Mouse (Mus musculus) natural killer cell, adult 2 months (primary cell): ENCODE data around the gene Hivep1.

Source experiments
- DNase-seq, 2 experiments: peaks; one replicate each; pipeline ENCODE4 v3.0.0; 2022; ENCODE audit warnings: low spot score in 2 of 2

Gene Hivep1

DNA sequence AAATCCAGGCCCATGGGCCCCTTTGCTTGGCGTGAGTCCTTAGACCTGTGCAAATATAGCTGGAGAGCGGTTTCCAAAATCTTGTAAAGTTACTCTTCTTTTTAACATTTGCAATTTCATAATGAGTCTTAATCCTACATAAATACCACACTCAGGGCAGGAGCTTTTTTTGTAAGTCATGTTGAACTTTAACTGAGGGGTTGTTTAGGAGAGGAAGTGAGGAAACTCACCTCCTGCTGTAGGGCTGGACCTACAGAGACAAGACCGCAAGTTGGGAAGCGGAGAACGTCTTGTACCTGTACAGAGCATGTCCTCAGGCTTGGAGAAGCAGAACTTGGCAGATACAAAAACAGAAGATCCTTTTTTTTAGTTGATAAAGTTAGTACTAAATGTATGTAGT lies 23.7 kb downstream of the Hivep1 start:
- no peak for DNase-seq

DNA sequence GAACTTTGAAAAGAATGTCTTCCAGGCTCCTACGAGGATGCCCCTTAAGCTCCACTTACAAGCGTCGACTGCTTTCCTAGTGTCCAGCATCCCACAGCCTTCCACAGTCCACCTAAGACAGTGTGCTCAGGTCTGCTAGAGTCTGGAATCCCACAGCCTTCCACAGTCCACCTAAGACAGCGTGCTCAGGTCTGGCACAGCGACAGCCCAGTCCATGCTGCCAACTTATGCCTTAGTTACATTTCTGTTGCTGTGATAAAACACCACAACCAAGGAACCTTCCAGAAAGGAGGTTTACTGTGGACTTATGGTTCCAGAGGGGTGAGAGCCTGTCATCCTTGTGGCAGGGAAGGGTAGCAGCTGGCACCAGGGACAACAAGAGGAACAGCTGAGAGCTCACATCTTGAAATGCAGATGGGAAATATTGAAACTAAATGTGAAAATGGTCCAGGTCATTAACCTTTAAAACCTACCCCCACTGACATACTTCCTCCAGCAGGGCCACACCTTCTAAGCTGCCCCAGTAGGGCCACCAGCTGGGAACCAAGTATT lies 25.0 kb downstream of the Hivep1 start:
- DNase-seq: no peak

GRCm38 (mm10) chr13:42077629-42078028 lies 25.8 kb downstream of the Hivep1 start:
- no peak for DNase-seq

DNA sequence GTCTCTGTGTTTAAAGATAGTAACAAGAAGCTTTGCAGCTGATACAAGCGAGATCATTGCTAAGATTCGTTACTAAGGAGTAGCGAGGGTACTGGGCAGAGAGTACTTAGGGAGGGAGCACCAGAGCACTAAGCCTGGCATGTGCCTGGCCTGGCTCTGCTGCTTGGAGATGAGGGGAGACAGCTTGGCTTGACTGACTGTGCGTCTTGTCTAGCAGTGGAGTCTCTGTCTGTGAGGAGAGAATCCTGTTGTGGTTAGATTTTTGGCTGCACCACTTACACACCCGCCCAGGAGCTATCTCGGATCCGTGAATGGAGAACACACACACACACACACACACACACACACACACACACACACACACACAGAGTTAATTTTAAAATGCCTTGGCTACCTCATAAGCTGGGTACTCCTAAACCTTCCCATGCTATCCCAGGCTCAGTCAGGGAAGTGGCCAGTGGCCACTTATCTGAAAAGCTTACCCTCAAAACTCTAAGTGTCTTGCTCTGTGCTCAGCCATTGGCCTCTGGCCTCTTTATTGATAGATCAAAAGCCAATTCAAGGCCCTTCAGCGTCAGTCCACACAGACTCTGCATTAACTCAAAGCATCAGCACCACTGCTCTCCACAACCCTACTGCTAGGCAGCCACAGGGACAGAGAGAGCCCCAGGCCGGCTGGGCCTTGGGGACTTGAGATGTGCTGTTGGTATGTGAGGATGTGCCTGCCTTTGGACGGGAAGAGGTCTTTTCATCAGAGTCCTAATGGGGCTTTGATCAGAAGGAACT lies 28.5 kb downstream of the Hivep1 start:
- DNase-seq: no peak

- DNase-seq: no peak
Observed at GRCm38 (mm10) chr13:42088339-42088738, 36.5 kb downstream of the Hivep1 start.

GRCm38 (mm10) chr13:42089025-42089424 lies 37.2 kb downstream of the Hivep1 start:
- no peak for DNase-seq

DNA sequence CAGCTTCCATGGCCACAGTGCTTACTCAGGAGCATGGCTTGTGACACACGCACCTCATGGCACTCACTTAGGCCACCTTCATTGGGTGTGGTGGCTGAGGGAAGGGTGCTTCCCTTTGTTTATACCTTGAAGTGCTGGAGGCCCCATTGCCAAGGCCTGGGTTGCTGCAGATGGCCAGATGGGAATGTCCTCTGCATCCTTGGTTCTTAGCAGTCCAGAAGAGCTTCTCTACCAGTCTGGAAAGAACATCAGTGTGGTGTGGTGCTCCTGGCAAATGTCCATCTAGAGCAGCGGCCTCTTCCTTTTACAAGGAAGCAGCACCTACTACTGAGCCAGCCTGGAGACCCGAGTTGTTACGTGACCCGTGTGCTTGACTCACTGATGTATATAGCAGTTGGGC lies 38.9 kb downstream of the Hivep1 start:
- no peak for DNase-seq

GRCm38 (mm10) chr13:42092392-42093139 lies 40.7 kb downstream of the Hivep1 start:
- DNase-seq: no peak

DNA sequence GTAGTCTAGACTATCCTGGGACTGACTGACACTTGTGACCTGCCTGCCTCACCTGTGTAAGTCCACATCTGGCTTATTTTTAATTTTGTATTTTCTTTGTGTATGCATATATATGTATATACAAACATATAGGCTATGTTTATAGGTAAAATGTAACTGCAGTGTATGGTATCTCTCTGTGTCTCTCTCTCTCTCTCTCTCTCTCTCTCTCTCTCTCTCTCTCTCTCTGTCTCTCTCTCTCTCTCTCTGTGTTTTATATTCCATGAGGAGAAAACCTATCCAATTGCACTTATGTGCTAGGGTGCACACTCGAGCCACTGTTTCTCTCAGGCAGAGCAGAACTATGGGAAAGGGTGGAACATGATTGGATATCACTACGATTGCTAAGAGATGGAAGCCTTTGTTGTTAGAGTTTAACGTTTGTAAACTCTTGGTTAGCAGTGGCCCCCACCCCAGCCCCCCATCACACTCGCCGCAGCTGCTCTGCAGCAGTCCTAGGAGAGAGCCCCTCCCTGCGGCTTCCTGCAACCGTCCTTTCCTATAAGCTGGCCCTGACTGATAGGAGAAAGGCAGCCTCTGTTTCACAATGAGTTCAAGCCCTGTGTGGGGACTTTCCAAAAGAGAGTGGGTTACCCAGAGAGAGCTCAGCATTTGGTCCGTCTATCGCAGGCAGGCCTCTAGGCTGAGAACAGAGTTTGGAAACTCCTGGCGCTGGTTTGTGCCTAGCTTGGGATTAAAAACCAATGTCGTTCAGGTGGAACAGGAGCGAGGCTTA lies 41.6 kb downstream of the Hivep1 start:
- peak; percentile 21 to 34 for DNase-seq

- peak; percentile 42 to 45 for DNase-seq
Observed at GRCm38 (mm10) chr13:42095826-42096515, 44.1 kb downstream of the Hivep1 start.

GRCm38 (mm10) chr13:42097109-42097508 lies 45.3 kb downstream of the Hivep1 start:
- no peak for DNase-seq

DNA sequence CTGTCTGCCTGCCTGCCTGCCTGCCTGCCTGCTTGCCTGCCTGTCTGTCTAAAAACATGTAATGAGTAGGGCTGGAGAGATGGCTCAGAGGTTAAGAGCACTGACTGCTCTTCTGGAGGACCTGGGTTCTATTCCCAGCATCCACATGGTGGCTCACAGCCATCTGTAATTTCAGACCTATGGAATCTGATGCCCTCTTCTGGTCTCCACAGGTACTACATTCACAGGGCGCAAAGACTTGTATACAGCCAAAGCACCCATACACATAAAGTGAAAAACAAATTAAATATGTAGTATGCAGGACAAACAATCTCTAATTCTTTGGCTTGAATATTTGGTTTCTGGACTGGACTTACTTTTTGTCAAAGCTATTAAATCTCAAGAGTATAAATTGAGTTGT lies 46.7 kb downstream of the Hivep1 start:
- no peak for DNase-seq

DNA sequence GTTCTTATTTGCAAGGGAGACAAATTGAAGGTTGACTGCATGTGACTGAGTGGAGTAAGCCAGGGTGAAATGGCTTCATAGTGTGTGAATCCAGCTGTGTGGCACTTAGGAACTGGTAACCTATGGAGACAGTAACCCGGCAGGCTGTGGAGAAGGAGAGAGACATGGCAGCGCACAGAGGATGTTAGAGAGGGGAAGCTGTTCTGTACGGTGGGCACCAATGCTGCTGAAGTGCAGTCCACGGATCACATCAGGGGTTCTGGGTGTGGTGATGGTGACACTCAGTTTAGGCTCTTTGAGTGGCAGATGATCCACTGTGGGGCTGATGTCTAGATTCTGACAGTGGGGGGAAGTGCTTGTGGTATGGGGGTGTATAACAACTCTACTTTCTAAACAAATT lies 47.7 kb downstream of the Hivep1 start:
- DNase-seq: no peak

DNA sequence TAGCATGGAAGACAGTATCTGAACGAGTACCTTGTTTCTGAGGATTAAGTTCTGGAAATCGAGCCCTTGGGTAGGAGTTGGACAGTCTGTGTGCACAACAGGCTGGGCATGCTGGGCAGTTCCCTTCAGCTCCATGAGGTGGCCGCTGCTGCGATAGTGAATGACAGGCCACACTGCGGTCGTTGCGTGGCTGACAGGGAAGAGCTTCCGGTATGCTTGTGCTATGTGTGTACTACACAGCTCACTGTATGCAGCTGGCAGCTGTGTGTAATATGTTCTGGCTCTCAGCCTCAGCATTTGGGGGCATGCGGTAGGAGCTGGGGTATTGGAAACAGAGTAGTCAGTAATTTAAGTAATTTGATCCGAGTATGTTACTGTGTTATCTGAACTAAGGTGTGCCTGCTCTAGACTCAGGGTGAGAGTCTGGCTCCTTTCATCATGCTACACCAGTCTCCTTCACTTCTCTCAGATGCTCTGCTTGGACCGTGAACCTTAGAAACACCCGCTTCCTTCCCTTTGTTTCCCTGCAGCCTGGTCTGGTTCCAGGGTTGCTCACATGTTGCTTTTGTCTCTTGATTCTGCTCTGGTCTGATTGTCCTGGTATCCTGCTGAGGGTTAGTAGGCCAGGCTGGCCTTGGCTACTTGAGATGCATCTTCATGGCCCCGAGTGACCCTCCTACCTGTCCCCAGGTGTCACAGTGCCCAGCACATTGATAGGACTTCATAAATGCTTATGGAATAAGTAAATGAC lies 49.8 kb downstream of the Hivep1 start:
- DNase-seq: peak; percentile 29 to 34

GRCm38 (mm10) chr13:42102980-42103379 lies 51.2 kb downstream of the Hivep1 start:
- peak; percentile 83 to 86 for DNase-seq

DNA sequence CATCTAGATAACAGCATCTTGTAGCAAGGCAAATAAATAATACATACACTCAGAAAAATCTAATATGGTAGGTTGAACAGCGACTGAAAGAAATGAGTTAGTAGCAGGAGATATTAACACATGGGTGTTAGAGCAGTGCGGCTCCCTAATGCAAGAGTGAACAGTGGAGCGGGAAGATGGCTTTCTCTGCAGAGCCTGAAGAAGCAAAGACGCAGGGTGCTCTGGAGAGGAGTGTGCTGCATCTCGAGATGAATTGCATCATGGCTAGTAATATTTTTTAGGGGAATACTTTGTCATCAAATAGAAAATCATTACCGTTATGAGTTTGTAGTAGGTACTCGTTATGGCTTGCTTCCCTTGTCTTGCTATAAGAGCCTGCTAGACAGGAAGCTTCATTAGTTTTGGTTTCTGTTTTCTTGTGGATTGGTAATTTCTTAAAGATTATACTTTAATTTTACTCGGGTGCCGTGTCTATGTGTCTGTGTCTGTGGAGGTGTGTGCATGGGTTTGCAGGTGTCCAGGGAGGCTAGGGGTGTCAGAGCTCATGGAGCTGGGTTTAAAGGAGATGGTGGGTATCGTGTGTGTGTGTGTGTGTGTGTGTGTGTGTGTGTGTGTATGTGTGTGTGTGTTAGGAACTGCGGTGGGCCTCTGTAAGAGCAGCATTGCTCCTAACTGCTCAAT lies 51.8 kb downstream of the Hivep1 start:
- peak; percentile 38 to 39 for DNase-seq

DNA sequence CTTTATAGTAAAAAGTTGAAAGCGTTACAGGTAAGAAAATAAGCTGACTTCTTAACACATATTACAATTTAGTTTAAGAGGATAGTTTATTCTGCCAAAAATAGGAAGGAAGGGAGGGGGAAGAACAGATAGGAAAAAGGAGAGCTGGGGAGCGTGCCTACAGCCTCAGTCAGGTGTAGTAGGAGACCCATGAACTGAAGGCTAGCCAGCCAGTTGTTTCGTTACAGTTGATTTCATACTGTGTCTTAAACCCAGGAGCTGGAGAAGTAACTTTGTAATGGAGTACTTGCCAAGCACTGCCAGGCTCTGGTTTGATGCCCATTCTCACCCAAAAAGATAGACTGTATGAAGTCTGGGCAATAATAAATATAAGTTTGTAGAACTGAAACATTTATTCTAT lies 52.5 kb downstream of the Hivep1 start:
- no peak for DNase-seq

DNA sequence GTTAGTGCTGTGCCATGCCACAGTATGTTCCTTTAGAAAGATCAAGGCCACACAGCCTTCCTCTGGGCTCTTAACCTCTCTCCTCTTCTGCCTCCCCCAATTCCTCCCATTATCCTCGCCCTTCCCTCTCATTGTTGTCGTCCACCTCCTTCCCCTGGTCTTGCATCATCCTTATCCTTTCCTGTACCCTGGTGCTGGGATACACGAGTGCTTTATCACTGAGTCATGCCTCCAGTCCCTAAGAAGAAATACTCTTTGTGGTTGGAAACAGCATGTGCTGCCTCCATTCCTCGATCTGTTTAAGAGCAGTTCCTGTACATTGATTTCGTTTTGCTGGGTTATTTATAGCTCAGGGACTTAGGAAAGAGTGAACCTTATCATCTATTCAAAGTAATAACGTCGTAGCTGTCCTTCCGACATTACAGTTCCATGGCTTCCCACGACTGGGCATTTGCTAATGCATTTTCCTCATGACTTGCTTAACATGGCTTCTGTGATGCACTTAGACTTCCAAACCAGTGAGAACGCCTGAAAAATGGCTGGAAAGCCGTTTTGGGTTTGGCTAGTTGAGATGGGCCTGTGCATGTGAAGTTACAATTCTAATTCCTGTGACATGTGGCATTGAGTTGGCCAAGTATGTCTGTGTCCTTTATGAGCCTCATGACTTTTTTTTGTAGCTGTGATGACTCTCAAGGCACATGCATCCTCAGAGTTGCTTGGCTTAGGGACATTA lies 56.8 kb downstream of the Hivep1 start:
- DNase-seq: no peak

GRCm38 (mm10) chr13:42110416-42110815 lies 58.6 kb downstream of the Hivep1 start:
- DNase-seq: no peak

DNA sequence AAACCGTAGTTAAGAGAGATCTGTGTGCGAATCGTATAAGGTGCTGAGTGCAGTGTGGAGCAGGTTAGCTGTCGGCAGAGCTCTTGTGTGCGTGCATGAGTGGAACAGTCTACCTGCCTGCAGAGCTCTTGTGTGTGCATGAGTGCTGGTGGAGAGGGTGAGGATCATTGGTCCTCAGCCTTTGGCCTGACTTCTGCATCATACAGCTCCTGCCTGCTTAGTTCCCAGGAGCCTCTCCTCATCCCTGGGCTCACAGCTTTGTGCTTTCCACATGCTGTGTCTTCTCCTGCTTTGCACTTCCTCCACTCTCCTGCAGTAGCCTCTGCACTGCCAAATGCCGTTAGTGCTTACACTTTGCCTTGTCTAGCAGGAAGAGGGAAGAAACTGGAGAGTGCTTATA lies 60.2 kb downstream of the Hivep1 start:
- no peak for DNase-seq
